Mouse (Mus musculus) liver, adult 2 months (tissue): ENCODE measurements around the gene Epn2. TPM values are rescaled to one million over a fixed set of nuclear protein-coding genes. Genes with fewer than 3 reads are reported as not detected.
A peak's percentile ranks its signal among the peaks of the same experiment; 100 is the strongest.

ENCODE experiments used
- DNase-seq: peaks from one replicate; pipeline ENCODE4 v3.0.0-alpha.2; 2011; ENCODE audit warnings: low read depth, low spot score; ENCODE audit errors: extremely low read depth
- H3K27ac ChIP-seq: fragments of 200-500 bp; replicated peaks from 2 replicates; pipeline ENCODE4 v1.5.1; 2012; ENCODE audit warnings: low read depth, mild to moderate bottlenecking, control low read depth, inconsistent platforms, low read length; ENCODE audit not compliant: insufficient read depth
- H3K27me3 ChIP-seq: fragments of 200-500 bp; 2 replicates; pipeline ENCODE4 v1.6.1; 2012; ENCODE audit warnings: mild to moderate bottlenecking, moderate library complexity, low read length, inconsistent platforms; ENCODE audit not compliant: control insufficient read depth, insufficient read depth
- H3K36me3 ChIP-seq: fragments of 200-500 bp; 2 replicates; pipeline ENCODE4 v1.6.1; 2012; ENCODE audit warnings: low read length, inconsistent platforms; ENCODE audit not compliant: control insufficient read depth, insufficient read depth
- H3K4me1 ChIP-seq: fragments of 200-500 bp; 2 replicates; pipeline ENCODE4 v1.6.1; 2011; ENCODE audit warnings: low read length; ENCODE audit not compliant: control insufficient read depth, insufficient read depth
- H3K4me3 ChIP-seq: fragments of 200-500 bp; 2 replicates; pipeline ENCODE4 v1.5.1; 2011; ENCODE audit warnings: low read depth, mild to moderate bottlenecking, control low read depth, low read length, moderate library complexity; ENCODE audit not compliant: insufficient read depth
- H3K79me2 ChIP-seq: fragments of 200-500 bp; 2 replicates; pipeline ENCODE4 v1.6.1; 2012; ENCODE audit warnings: inconsistent platforms, mild to moderate bottlenecking, low read length, moderate library complexity; ENCODE audit not compliant: control insufficient read depth, insufficient read depth
- H3K9ac ChIP-seq: fragments of 200-500 bp; 2 replicates; pipeline ENCODE4 v1.6.1; 2012; ENCODE audit warnings: low read depth, mild to moderate bottlenecking, control low read depth, inconsistent platforms, low read length
- CTCF ChIP-seq: fragments of 200-500 bp; IDR thresholded peaks from 2 replicates; pipeline ENCODE4 v1.5.1; 2011; ENCODE audit warnings: low read depth, low read length, control low read depth
- POLR2A ChIP-seq: fragments of 200-500 bp; IDR thresholded peaks from 2 replicates; pipeline ENCODE4 v1.6.1; 2011; ENCODE audit warnings: low read length, control low read depth; ENCODE audit not compliant: insufficient read depth; ENCODE audit errors: extremely low read depth
- WGBS: fragments of 180-500 bp; shearing (Covaris S2); methylation state at CpG from one replicate; pipeline ENCODE4 v1.1.7; 2018; 5-methylcytosine and 5-hydroxymethylcytosine counted together
- polyA plus RNA-seq: library from polyadenylated mRNA; depleted of rRNA; stranded (reverse); fragments of >200 nt; gene quantifications from 2 replicates; pipeline ENCODE4 v1.2.3, GENCODE M21; 2012
- total RNA-seq: library from RNA; depleted of rRNA; stranded (reverse); fragments of >200 nt; gene quantifications from 2 replicates; pipeline ENCODE4 v1.2.3, GENCODE M21; 2014

Epn2 gene
- total and polyA plus RNA-seq, 2 experiments = 4.5 to 5.7 TPM

GRCm38 (mm10) chr11:61601465-61601864 is 22.0 kb upstream of the Epn2 start:
- WGBS = 77% methylated on average over 3 of the region's 3 CpGs
- no peaks in the 10 kb centered on the region for H3K36me3 ChIP-seq
- H3K27ac ChIP-seq = no peak overlapping the region
- no peak overlapping the region for H3K9ac ChIP-seq
- H3K4me3 ChIP-seq = no peak overlapping the region
- H3K79me2 ChIP-seq = no peaks in the 10 kb centered on the region
- no peaks in the 10 kb centered on the region; the same call in 1 of the 2 replicates for H3K27me3 ChIP-seq
- TF ChIP-seq POLR2A = no peak
- no peak for TF ChIP-seq CTCF
- H3K4me1 ChIP-seq = no peaks in the 10 kb centered on the region
- DNase-seq = no peak

DNA sequence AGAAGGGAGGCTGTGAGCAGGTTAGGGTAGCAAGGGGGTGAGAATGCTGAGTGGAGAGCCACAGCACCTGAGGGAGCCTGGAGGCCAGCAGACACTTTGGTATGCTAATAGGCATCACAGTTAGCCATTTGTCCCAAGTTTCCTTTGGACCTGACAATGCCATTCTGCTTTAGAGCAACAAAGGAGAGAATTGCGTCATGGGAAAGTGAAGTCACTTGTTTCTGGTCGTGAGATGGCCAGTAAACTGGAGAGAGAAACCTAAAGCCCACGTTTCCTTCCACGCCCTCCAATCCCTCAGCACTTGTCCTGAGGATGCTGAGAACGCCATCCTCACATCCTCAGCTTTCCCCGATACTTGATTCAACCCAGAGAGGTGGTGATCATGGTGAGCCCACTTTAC is 18.9 kb upstream of the Epn2 start:
- no peaks in the 10 kb centered on the region for H3K4me1 ChIP-seq
- no peak overlapping the region for H3K27ac ChIP-seq
- no peaks in the 10 kb centered on the region for H3K36me3 ChIP-seq
- no peak overlapping the region for H3K4me3 ChIP-seq
- WGBS = 90% methylated on average over 6 of the region's 6 CpGs
- no peak for DNase-seq
- H3K79me2 ChIP-seq = no peaks in the 10 kb centered on the region
- H3K9ac ChIP-seq = no peak overlapping the region
- H3K27me3 ChIP-seq = peaks cover under 1% of the 10 kb centered on the region; the same call in 1 of the 2 replicates
- TF ChIP-seq POLR2A (no peak), CTCF (no peak)

DNA sequence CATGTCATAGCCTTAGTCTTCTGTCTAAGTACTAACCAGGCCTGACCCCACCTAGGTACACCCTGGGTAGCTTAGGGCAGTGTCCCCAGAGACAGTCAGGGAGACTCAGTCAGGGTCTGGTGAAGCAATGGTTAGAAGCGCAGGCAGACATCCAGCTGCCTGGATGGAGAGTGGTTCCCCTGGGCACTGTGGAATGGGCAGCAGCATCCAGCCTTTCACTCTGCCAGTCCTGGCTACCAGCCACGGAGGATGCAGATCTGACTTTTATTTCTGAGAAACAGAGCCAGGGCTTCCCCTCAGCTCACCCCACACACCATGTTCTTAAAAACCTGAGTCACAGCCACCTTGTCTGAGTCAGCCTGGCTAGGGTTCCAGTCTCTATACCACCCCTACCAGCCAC is 18.0 kb upstream of the Epn2 start:
- Histone ChIP-seq H3K4me1 (no peaks in the 10 kb centered on the region), H3K9ac (no peak overlapping the region), H3K36me3 (no peaks in the 10 kb centered on the region), H3K4me3 (no peak overlapping the region), H3K27ac (no peak overlapping the region), H3K79me2 (no peaks in the 10 kb centered on the region), H3K27me3 (peaks cover 5% of the 10 kb centered on the region; the same call in 1 of the 2 replicates)
- TF ChIP-seq CTCF = no peak
- no peak for TF ChIP-seq POLR2A
- DNase-seq = no peak
- WGBS = 83% methylated on average over 2 of the region's 2 CpGs

GRCm38 (mm10) chr11:61593069-61593468 is 13.6 kb upstream of the Epn2 start:
- TF ChIP-seq POLR2A (no peak), CTCF (no peak)
- H3K4me3 ChIP-seq = no peak overlapping the region
- H3K27ac ChIP-seq = no peak overlapping the region
- H3K27me3 ChIP-seq = peaks cover 5% of the 10 kb centered on the region; the same call in 1 of the 2 replicates
- no peak for DNase-seq
- H3K36me3 ChIP-seq = no peaks in the 10 kb centered on the region
- H3K4me1 ChIP-seq = no peaks in the 10 kb centered on the region
- no peaks in the 10 kb centered on the region for H3K79me2 ChIP-seq
- no peak overlapping the region for H3K9ac ChIP-seq

DNA sequence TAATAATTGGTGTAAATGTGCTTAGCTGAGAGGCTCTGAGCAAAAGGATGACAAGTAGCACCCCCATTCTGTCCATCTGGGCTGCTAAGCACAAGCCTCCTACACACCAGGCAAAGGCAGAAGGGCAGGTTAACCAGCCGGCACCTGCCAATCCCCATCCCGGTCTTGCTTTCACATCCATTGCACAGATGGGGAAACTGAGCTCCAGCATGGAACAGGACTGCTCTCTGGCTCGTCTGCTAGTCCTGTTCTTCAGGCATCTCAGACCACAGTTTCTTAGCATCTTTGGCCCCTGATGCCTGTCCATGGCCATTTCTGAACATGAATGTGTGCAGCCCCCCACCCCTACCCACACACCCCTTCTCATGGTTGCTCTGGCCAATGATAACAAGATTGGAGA is 12.6 kb upstream of the Epn2 start:
- H3K36me3 ChIP-seq = no peaks in the 10 kb centered on the region
- H3K79me2 ChIP-seq = no peaks in the 10 kb centered on the region
- no peak for TF ChIP-seq POLR2A
- no peak for TF ChIP-seq CTCF
- WGBS = 97% methylated on average over 3 of the region's 3 CpGs
- H3K27ac ChIP-seq = no peak overlapping the region
- H3K4me1 ChIP-seq = no peaks in the 10 kb centered on the region
- no peak overlapping the region for H3K9ac ChIP-seq
- H3K4me3 ChIP-seq = no peak overlapping the region
- H3K27me3 ChIP-seq = peaks cover 5% of the 10 kb centered on the region; the same call in 1 of the 2 replicates
- DNase-seq = no peak

DNA sequence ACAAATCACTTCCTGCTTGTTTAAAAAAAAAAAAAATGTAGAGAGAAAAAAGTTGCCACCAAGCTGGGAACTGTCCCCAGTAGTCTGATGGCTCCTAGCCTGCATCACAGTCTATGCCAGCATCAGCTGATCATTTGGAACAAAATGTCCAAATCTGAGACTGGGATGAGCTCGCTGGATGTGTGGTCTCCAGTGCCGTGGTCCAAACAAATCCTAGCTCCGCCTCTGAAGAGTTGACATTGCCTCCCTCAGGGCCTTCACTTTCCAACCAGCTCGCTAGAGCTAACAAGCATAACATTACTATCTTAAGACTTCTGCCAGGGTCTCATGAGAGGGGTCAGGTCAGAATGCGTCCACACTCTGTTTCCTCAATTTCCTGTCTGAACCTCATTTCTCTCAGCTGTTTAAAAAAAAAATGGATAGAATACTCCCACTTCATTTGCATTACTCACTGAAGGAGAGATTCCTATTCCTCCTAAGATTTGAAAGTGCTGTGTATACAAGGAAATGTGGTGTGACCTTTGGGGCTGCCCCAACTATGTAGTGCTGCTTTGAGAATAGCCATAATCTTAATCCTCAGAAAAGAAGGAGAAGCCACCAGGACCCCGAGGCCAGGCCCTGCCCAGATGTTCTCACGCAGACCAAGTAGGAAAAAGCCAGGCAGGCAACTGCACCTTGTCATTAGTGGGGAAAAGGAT is 11.2 kb upstream of the Epn2 start:
- no peaks in the 10 kb centered on the region for H3K36me3 ChIP-seq
- TF ChIP-seq POLR2A (no peak), CTCF (no peak)
- H3K27me3 ChIP-seq = peaks cover 5% of the 10 kb centered on the region; the same call in 1 of the 2 replicates
- DNase-seq = peak; percentile 54
- no peaks in the 10 kb centered on the region for H3K4me1 ChIP-seq
- no peak overlapping the region for H3K9ac ChIP-seq
- no peaks in the 10 kb centered on the region for H3K79me2 ChIP-seq
- H3K4me3 ChIP-seq = no peak overlapping the region
- peak overlapping the region; percentile 28 for H3K27ac ChIP-seq
- WGBS = 78% methylated on average over 7 of the region's 7 CpGs
